Mouse (Mus musculus) neutrophil, adult 5-6 weeks (primary cell): Measurements from ENCODE around the gene Smarce1. TPM values are rescaled to one million over a fixed set of nuclear protein-coding genes. Genes with fewer than 3 reads are reported as not detected.
A peak's percentile ranks its signal among the peaks of the same experiment; 100 is the strongest.
"Not testable (repeated sequence)": the region's sequence is repeated elsewhere in the genome, so short reads cannot be mapped to it uniquely, and the experiment has no call there.

Experiments
- ATAC-seq: fragments of 151-379, 151-347 bp; 2 replicates; pipeline ENCODE4 v1.8.0; 2017; ENCODE audit warnings: mild to moderate bottlenecking, moderate TSS enrichment; ENCODE audit not compliant: insufficient number of reproducible peaks, poor library complexity, low FRiP score, severe bottlenecking; ENCODE audit errors: extremely low read depth
- total RNA-seq: library from RNA; stranded (forward); fragments of 200-1000 nt; gene quantifications from 2 replicates; pipeline ENCODE4 v1.2.3, GENCODE M21; 2017

The Smarce1 gene
- 225 and 242 TPM in 2 replicates for total RNA-seq

DNA sequence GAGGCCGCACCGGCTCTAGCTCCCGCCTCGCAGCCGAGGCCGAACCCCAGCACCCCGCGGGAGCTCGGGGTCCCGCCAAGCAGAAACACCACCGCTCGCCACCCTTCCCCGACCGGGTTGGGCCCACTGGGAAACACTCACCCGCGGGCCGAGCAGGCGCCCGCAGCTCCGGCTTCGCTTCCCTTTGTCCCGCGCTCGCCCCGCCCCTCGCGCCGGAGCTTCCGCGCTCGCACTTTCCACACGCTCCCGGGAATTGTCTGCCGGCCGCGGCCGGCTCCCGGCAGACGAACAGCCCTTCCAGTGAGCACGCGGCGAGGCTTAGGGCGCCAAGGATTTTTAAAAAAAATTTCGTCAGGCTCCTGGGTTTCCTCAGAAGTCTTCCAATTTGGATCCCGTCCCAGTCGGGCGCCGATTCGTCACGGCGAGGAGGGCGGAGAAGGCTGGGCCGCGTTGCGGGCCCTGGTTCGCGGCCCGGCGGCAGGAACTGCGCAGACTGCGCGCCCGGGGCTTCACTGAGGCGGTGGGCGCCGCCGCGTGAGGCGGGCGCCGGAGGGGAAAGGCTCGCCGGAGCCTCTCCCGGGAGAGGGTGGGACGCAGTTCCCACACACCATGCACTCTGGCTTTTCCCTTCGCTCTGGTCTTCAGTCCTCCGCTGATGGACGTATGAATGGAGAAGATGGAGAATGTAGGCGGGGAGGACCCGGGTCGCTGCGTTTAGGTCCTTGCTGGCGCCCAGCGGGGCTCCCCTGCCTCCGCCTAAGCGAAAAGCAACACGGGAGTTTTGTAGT, at the start of gene Smarce1:
Gene Smarce1 (minus strand): TSS at position 757 of the 788 bp plus-strand sequence.
- peak; percentile 59 for ATAC-seq

GRCm38 (mm10) chr11:99279986-99280385, 49.2 kb upstream of the Smarce1 start:
- no peak for ATAC-seq

DNA sequence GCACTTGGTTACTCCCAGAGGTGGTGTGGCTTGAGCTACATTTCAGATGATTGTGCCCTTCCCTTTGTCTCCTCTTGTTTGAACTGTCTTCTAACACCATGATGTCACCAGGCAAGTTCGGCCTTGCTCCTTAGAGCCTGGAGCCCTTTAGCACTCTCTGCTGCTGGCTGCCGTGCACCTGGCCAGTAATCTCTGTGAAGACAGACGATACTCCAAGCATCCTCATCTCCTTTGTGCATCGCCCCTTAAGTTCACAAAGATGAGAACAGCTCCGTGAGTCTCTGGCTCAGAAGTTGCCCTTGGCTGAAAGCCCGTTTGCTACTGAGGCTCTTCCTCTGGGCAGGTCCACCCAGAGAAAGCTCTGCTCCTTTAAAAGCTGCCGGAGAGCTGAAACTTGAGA, 46.0 kb upstream of the Smarce1 start:
- no peak for ATAC-seq

- ATAC-seq, result no peak
Observed at GRCm38 (mm10) chr11:99275624-99276023, 44.8 kb upstream of the Smarce1 start.

GRCm38 (mm10) chr11:99272721-99273120, 41.9 kb upstream of the Smarce1 start:
- no peak for ATAC-seq

GRCm38 (mm10) chr11:99269192-99269591, 38.4 kb upstream of the Smarce1 start:
- ATAC-seq, result no peak

- ATAC-seq, result no peak
Observed at GRCm38 (mm10) chr11:99265796-99266195, 35.0 kb upstream of the Smarce1 start.

- no peak for ATAC-seq
Observed at GRCm38 (mm10) chr11:99265220-99265619, 34.4 kb upstream of the Smarce1 start.

DNA sequence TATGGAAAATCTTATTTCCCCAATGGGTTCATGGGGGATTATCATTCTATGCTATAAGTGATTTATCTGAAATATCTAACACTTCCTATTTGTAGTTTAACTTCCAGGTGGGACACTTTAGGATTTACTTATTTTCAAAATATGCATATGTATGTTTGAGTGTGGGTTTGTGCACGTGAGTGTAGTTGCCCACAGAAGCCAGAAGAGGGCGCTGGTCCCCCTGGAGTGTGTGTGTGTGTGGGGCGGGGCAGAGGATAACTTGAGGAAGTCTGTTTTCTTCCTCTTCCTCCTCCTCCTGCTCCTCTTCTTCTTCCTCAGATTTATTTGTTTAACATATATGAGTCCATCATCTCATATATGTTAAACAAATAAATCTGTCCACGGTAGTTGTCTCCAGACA, 25.4 kb upstream of the Smarce1 start:
- no peak for ATAC-seq

- no peak for ATAC-seq
Observed at GRCm38 (mm10) chr11:99255316-99255715, 24.5 kb upstream of the Smarce1 start.

DNA sequence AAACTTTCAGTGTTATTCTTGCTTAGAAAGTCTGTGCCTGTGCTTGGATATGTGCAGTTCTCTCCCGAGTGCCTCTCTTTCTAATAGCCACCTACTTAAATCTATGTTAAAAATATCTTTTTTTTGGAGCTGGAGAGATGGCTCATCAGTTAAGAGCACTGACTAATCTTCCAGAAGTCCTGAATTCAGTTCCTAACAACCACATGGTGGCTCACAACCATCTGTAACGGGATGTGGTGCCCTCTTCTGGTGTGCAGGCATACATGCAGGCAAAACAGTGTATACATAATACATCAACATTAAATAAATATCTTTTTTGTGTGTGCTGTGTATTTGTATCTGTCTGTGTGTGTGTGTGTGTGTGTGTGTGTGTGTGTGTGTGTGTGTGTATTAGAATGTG, 23.1 kb upstream of the Smarce1 start:
- ATAC-seq, result no peak

DNA sequence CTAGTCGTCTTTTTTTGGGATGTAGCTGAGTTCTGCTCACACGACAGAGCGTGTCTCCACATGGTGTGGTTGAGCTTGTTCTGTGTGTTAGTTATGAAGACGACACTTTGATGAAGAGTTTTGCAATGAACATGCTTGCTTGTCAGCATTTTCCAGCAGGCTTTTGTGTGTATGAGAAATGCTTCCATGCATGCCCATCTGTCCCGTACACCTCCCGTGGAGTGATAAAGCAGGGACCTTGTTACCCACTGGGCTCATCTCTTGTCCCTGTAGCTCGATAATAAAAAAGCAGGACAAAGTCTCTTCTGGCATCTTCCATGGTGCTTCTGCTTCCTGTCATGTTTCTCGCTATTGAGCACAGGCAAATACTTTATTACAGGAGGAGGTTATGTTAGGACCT, 21.9 kb upstream of the Smarce1 start:
- ATAC-seq, result no peak

DNA sequence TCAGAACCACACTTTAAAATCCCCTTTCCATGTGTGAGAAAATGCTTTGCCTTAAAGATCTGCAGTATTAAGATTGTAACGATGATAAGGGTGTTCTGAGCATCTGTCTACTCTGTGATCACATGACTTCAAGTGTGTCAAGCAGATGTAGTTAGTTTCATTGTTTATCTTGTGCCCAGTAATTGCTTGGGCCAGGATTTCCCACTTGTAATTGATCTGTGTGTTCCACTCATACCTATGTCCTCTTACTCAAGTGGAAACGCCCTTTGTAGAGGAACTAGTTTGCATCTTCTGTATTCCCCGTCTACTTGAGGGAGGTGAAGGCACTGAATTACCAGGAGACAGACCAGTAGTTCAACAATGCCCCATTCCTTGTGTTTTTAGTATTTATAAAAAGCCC, 19.8 kb upstream of the Smarce1 start:
- ATAC-seq, result no peak

- ATAC-seq, result no peak
Observed at GRCm38 (mm10) chr11:99250241-99250640, 19.4 kb upstream of the Smarce1 start.

DNA sequence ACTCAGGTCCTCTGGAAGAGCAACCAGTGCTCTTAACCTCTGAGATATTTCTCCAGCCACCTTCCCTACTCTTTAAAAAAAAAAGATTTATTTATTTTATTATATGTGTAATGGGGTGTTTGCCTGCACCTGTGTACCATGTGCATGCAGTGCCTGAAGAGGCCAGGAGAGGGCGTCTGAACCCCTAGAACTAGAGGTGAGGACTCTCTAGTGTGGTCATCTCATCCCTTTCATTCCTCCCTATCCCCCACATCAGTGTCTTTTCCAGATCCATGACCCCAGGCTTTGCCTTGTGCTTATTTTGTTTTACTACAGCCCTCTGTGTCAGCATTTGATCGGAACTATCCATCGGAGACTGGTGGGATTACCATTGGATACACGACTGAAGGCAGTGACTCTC, 18.3 kb upstream of the Smarce1 start:
- ATAC-seq, result no peak

DNA sequence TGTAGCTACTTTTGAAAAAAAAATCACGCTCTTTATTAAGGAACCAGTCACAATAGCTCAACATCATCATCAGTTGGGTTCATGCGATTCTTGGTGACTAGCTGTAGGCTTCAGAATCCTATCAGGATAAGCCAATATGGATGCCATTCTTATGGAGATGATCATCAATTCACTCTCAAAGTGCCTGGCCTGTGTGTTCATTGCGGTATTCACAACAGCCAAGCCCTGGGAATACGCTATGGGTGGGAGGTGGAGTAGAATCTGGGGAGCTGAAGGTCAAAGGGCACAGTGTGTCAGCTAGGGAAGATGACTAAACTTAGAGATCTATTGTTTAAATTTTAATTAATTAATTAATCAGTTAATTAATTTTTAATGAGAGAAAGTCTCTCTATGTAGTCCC, 17.1 kb upstream of the Smarce1 start:
- no peak for ATAC-seq

- ATAC-seq, result not testable (repeated sequence)
Observed at GRCm38 (mm10) chr11:99244519-99244918, 13.7 kb upstream of the Smarce1 start.

DNA sequence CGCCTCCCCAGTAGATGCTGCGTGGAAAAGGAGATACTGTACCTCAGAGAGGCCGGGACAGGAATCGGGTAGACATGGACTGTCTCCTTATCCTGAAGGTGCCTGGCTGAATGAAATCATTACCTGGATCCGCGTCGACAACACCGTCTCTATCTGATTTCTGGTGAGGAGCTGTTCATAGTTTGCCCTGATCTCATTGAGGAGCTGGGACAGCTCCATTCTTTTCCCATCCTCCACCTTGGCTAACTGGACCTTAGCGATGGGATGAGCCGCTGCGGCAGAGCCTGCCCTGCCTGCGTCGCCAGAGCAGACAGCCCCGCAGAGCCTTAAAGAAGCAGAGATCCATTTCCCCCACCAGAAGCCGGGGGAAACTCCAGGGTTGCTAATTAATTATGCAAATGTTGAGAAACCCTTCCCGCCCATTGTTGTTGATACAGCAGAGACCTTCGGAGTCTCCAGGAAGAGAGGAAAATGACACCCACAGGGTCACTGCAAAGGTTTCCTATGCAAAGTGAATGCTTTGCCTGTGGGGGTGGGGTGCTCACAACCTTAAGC, 13.1 kb upstream of the Smarce1 start, which contains the start of gene Krt222:
Gene Krt222 (minus strand): TSS at position 266 of the 555 bp plus-strand sequence.
- peak; percentile 46; the same call in 1 of the 2 replicates for ATAC-seq

GRCm38 (mm10) chr11:99243200-99243819, 12.5 kb upstream of the Smarce1 start:
- ATAC-seq, result no peak

DNA sequence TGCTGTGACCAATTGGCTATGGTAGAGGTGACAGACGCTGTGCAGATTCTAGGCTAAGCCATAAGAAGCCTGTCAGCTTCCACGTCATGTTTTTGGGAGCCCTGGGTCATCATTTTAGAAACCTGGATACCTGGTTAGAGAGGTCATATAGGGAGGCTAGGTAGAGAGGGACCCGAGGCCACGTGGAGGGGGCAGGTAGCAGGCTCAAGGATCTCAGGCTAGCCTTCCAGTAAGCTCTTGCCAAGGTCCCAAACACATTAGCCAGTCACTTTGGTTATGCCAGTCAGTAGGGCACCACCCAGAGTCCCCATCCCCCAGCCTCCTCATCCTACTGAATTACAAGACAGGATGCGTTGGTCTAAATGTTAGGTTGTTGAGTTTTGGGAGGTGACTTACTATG, 11.2 kb upstream of the Smarce1 start:
- ATAC-seq, result no peak
